Mouse (Mus musculus): Measurements from ENCODE around the gene Prkar2a.

Prkar2a gene

GRCm38 (mm10) chr9:108792307-108792706 lies 103.2 kb downstream of the Prkar2a start:
- no peak for DNase-seq (ENCODE audit: extremely low spot score, low read depth, low spot score)

GRCm38 (mm10) chr9:108792730-108793129 lies 103.6 kb downstream of the Prkar2a start:
- no peak for DNase-seq (ENCODE audit: extremely low spot score, low read depth, low spot score)

DNA sequence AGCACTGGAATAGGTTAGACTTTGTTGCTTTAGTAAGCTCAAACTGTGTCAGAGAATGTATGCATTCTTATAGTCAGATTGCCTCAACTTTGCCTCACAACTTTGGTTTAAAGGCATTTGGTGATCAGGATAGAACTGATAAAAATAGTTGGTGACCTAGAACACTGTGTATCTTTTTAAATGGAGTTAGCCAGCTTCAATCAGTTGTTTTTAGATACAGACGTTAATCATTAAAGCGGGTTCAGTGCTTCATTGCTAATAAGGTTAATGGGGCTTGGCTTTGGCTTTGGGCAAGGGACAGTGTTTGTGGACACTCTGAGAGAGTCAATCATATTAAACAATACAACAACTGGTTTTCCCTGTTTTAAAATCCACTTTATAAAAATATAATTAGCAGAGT lies 106.2 kb downstream of the Prkar2a start:
- no peak for DNase-seq (ENCODE audit: extremely low spot score, low read depth, low spot score)

GRCm38 (mm10) chr9:108795762-108796161 lies 106.6 kb downstream of the Prkar2a start:
- no peak for DNase-seq (ENCODE audit: extremely low spot score, low read depth, low spot score)

DNA sequence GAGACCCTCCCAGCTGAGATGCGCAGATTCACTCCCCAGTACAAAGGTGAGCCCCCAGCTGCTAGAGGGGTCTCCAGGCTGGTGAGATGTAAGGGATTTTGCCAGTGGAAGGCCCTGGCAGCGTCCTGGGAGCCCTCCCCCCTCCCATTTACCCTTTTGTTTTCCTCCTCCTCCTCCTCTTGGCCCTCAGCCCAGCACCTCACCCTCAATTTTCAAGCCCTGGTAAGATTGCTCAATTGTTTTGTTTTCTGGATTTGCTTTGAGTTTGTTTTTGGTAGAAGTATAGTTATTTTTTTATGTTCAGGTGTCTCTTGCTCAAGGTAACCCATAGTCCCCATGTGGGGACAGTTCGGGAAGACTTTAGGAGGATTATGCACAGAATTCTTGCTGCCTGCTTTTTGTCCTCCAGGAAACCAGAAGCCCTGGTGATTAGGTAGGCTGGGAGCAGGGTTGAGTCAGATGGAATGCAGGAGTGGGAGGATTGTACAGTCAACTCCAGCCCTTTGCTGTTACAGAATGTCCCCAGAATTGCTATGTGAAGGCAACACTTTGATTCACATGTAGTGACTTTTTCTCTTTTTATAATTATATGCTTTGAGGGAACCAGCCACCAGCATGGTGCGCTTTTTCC lies 107.4 kb downstream of the Prkar2a start:
- no peak for DNase-seq (ENCODE audit: extremely low spot score, low read depth, low spot score)

DNA sequence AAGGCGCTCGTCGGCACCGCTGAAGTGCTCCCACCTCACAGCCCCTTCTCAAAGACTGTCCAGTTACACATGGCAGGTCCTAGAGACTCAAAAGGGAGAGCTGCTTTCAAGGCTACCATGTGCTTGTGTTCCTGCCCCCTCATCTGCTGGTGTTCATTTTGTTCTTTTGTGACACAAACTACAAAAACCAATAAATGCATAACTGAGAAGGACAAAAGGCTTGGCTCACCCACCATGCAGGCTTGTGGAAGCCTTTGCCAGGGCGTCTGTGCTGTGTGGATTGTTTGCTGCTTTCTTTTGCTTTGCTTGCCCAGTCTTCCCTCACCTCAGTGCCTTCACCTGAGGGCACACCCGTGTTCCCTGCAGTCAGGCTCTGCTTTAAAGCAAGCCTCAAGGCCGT lies 108.4 kb downstream of the Prkar2a start:
- no peak for DNase-seq (ENCODE audit: extremely low spot score, low read depth, low spot score)

GRCm38 (mm10) chr9:108798508-108799075 lies 109.5 kb downstream of the Prkar2a start:
- DNase-seq (ENCODE audit: extremely low spot score, low read depth, low spot score): no peak

- no peak for DNase-seq (ENCODE audit: extremely low spot score, low read depth, low spot score)
Measured at GRCm38 (mm10) chr9:108799564-108799963, 110.5 kb downstream of the Prkar2a start.

Data from hindlimb bud, embryonic 11.5 days (tissue).